Mouse (Mus musculus): ENCODE data around the gene Rps10. TPM values are rescaled to one million over a fixed set of nuclear protein-coding genes. Genes with fewer than 3 reads are reported as not detected.
A peak's percentile ranks its signal among the peaks of the same experiment; 100 is the strongest.
"Not testable (repeated sequence)": the region's sequence is repeated elsewhere in the genome, so short reads cannot be mapped to it uniquely, and the experiment has no call there.

Rps10 gene
- polyA plus RNA-seq, 1 experiment from 2014 or later, result 1,235 TPM

DNA sequence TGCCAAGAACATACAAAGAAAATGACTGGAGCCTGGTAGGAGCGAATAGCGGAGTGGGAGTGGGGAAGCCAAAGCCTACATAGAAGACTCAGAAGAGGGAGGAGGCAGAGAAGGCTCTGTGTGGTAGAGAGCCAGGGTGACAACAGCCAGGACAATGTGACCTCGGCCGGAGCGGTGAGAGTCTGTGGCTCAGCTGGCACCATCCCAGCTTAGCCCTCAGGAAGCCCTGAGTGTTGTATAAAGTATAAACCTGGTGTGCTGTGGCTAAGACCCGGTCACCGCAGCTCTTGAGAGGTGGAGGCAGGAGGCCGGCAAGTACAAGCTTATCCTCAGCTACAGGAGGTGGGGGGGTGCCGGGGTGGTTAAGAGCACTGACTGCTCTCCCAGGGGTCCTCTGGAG is 864 bp upstream of the Rps10 start:
- no peak for ATAC-seq (replicated peaks; ENCODE audit: low FRiP score)
- H3K9ac ChIP-seq (ENCODE audit: low read depth, low read length), result no peak overlapping the region

GRCm38 (mm10) chr17:27635575-27635903 is 930 bp downstream of the Rps10 start:
- peak; percentile 4; the same call in 1 of the 2 replicates for ATAC-seq (replicated peaks; ENCODE audit: low FRiP score)
- H3K4me1 ChIP-seq (replicated peaks; ENCODE audit: control insufficient read depth, insufficient read depth, low read length), result peaks cover 31% of the 10 kb centered on the region
- H3K9ac ChIP-seq (ENCODE audit: low read depth, low read length), result peak overlapping the region; percentile 91
- DNase-seq (ENCODE audit: low spot score); H3K9me3 ChIP-seq (ENCODE audit: control insufficient read depth, low read length); H3K27me3 ChIP-seq (replicated peaks; ENCODE audit: control insufficient read depth, insufficient read depth, low read length): not testable (repeated sequence)
- peak overlapping the region; percentile 75 for H3K4me3 ChIP-seq (ENCODE audit: low read depth, low read length)
- peak overlapping the region; percentile 89 for H3K4me2 ChIP-seq
- H3K36me3 ChIP-seq (ENCODE audit: control insufficient read depth, insufficient read depth, low read length), result peaks cover 34% of the 10 kb centered on the region
- H3K27ac ChIP-seq (ENCODE audit: low read depth, low read length), result peak overlapping the region; percentile 82; the same call in 1 of the 2 replicates
- WGBS, result 38% methylated on average over 9 of the region's 9 CpGs

More for the DNA sequence above, 864 bp upstream of the Rps10 start:
- Histone ChIP-seq H3K4me2 (no peak overlapping the region), H3K9me3 (ENCODE audit: control insufficient read depth, low read length) (no peaks in the 10 kb centered on the region), H3K36me3 (ENCODE audit: control insufficient read depth, insufficient read depth, low read length) (peaks cover 16% of the 10 kb centered on the region), H3K27ac (ENCODE audit: low read depth, low read length) (no peak overlapping the region), H3K27me3 (replicated peaks; ENCODE audit: control insufficient read depth, insufficient read depth, low read length) (no peaks in the 10 kb centered on the region), H3K4me3 (ENCODE audit: low read depth, low read length) (no peak overlapping the region), H3K4me1 (replicated peaks; ENCODE audit: control insufficient read depth, insufficient read depth, low read length) (peaks cover 27% of the 10 kb centered on the region)
- WGBS, result 81% methylated on average over 9 of the region's 9 CpGs
- no peak for DNase-seq (ENCODE audit: low spot score)

- peaks cover 31% of the 10 kb centered on the region for H3K4me1 ChIP-seq (replicated peaks; ENCODE audit: control insufficient read depth, insufficient read depth, low read length)
- H3K27me3 ChIP-seq (replicated peaks; ENCODE audit: control insufficient read depth, insufficient read depth, low read length), result no peaks in the 10 kb centered on the region
- H3K4me2 ChIP-seq, result peak within 1 kb of the TSS; percentile 89
- ATAC-seq (replicated peaks; ENCODE audit: low FRiP score) (peak; percentile 96), DNase-seq (ENCODE audit: low spot score) (peak; percentile 94)
- whole genome bisulfite sequencing, result under 1% methylated on average over 66 of the region's 72 CpGs
- no peaks in the 10 kb centered on the region for H3K9me3 ChIP-seq (ENCODE audit: control insufficient read depth, low read length)
- peak within 1 kb of the TSS; percentile 82 for H3K27ac ChIP-seq (ENCODE audit: low read depth, low read length)
- peak within 1 kb of the TSS; percentile 91 for H3K9ac ChIP-seq (ENCODE audit: low read depth, low read length)
- H3K36me3 ChIP-seq (ENCODE audit: control insufficient read depth, insufficient read depth, low read length), result peaks cover 36% of the 10 kb centered on the region
- peak within 1 kb of the TSS; percentile 75 for H3K4me3 ChIP-seq (ENCODE audit: low read depth, low read length)
Measured at GRCm38 (mm10) chr17:27634871-27635574, 1.4 kb downstream of the Rps10 start, which contains the start of gene RPS10-NUDT3. TSS of gene RPS10-NUDT3 (minus strand) at chr17:27635222.

DNA sequence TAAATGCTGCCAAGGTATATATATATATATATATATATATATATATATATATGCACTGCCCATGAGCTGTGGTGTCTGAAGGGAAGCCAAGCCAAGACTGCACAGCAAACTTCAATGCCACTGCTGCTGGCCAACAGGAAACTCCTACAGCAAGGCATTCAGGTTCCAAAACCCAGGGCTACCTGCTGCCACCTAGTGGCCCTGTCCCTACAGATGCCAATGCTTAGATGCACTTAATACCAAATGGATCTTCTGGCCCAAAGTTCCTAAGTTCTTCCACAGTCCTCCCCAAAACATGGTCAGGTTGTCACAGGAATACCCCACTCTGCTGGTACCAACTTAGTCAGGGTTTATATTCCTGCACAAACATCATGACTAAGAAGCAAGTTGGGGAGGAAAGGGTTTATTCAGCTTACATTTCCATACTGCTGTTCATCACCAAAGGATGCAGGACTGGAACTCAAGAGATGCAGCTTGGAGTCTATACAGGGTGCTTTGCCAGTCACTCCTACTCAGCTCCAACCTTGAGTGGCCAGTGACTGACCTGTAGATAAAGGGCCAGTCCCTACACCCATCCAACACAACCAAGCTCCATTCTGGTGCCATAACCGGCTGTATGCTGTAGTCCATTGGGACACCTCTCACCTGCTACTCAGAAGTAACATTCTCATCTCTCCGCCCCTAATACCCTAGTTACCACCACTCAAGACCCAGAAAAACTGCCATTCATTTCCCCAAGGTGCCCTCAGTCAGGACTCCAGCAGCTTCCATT is 7.0 kb downstream of the Rps10 start:
- peak overlapping the region; percentile 21; the same call in 1 of the 2 replicates for H3K27ac ChIP-seq (ENCODE audit: low read depth, low read length)

GRCm38 (mm10) chr17:27628376-27628775 is 8.1 kb downstream of the Rps10 start:
- 88% methylated on average over 8 of the region's 8 CpGs for WGBS
- H3K4me2 ChIP-seq, result no peak overlapping the region
- H3K4me1 ChIP-seq (replicated peaks; ENCODE audit: control insufficient read depth, insufficient read depth, low read length), result peaks cover 23% of the 10 kb centered on the region
- ATAC-seq (replicated peaks; ENCODE audit: low FRiP score) (no peak), DNase-seq (ENCODE audit: low spot score) (no peak)
- H3K4me3 ChIP-seq (ENCODE audit: low read depth, low read length), result no peak overlapping the region
- H3K36me3 ChIP-seq (ENCODE audit: control insufficient read depth, insufficient read depth, low read length), result peaks cover 31% of the 10 kb centered on the region
- H3K27me3 ChIP-seq (replicated peaks; ENCODE audit: control insufficient read depth, insufficient read depth, low read length), result no peaks in the 10 kb centered on the region
- no peak overlapping the region for H3K9ac ChIP-seq (ENCODE audit: low read depth, low read length)
- H3K9me3 ChIP-seq (ENCODE audit: control insufficient read depth, low read length), result no peaks in the 10 kb centered on the region
- H3K27ac ChIP-seq (ENCODE audit: low read depth, low read length), result no peak overlapping the region

More for the DNA sequence above, 7.0 kb downstream of the Rps10 start:
- Histone ChIP-seq H3K27me3 (replicated peaks; ENCODE audit: control insufficient read depth, insufficient read depth, low read length) (no peaks in the 10 kb centered on the region), H3K36me3 (ENCODE audit: control insufficient read depth, insufficient read depth, low read length) (peaks cover 36% of the 10 kb centered on the region), H3K4me2 (no peak overlapping the region), H3K9me3 (ENCODE audit: control insufficient read depth, low read length) (no peaks in the 10 kb centered on the region), H3K4me3 (ENCODE audit: low read depth, low read length) (no peak overlapping the region), H3K4me1 (replicated peaks; ENCODE audit: control insufficient read depth, insufficient read depth, low read length) (peaks cover 22% of the 10 kb centered on the region), H3K9ac (ENCODE audit: low read depth, low read length) (no peak overlapping the region)
- ATAC-seq (replicated peaks; ENCODE audit: low FRiP score), result peak; percentile 53
- WGBS, result 67% methylated on average over 2 of the region's 2 CpGs
- DNase-seq (ENCODE audit: low spot score), result peak; percentile 65

DNA sequence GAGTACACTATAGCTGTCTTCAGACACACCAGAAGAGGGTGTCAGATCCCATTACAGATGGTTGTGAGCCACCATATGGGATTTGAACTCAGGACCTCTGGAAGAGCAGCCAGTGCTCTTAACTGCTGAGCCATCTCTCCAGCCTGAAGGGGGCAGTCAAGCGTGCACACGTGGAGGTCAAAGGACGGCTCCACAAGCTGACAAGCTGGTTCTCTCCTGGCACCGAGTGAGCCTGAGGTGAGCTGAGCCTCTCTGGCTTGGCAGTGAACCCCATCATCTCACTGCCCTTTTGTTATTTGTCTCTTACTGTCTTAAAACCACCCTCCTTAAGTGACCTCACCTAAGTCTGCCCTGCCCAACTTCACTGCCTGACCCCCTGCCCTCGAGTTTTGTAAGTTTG is 9.0 kb downstream of the Rps10 start:
- WGBS, result 49% methylated on average over 5 of the region's 5 CpGs
- H3K4me2 ChIP-seq, result no peak overlapping the region
- H3K9me3 ChIP-seq (ENCODE audit: control insufficient read depth, low read length), result no peaks in the 10 kb centered on the region
- no peak overlapping the region for H3K4me3 ChIP-seq (ENCODE audit: low read depth, low read length)
- no peak overlapping the region for H3K9ac ChIP-seq (ENCODE audit: low read depth, low read length)
- no peak overlapping the region for H3K27ac ChIP-seq (ENCODE audit: low read depth, low read length)
- DNase-seq (ENCODE audit: low spot score), result no peak
- no peaks in the 10 kb centered on the region for H3K27me3 ChIP-seq (replicated peaks; ENCODE audit: control insufficient read depth, insufficient read depth, low read length)
- peaks cover 22% of the 10 kb centered on the region for H3K36me3 ChIP-seq (ENCODE audit: control insufficient read depth, insufficient read depth, low read length)
- H3K4me1 ChIP-seq (replicated peaks; ENCODE audit: control insufficient read depth, insufficient read depth, low read length), result peaks cover 15% of the 10 kb centered on the region
- ATAC-seq (replicated peaks; ENCODE audit: low FRiP score), result no peak

DNA sequence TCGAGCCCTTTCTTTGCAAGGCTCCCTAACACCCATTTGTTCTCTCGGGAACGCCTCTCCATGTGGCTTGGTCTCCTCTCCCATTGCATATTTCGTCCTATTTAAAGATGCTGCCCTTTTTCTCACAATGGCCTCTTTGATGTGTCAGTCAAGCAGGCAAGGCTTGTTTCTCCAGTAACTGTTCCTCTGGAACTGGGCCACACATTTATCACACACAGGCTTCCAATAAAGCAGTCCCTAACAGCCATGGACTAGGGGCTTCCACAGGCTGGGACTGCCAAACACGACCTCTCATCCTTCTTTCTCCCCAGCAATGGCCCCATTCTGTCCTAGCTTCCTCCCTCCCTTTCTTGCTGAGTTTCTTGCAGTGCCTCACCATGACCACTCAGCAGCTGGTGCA is 9.8 kb downstream of the Rps10 start:
- no peaks in the 10 kb centered on the region for H3K27me3 ChIP-seq (replicated peaks; ENCODE audit: control insufficient read depth, insufficient read depth, low read length)
- peaks cover 14% of the 10 kb centered on the region for H3K36me3 ChIP-seq (ENCODE audit: control insufficient read depth, insufficient read depth, low read length)
- no peak overlapping the region for H3K9ac ChIP-seq (ENCODE audit: low read depth, low read length)
- WGBS, result 53% methylated on average over 5 of the region's 5 CpGs
- H3K4me2 ChIP-seq, result no peak overlapping the region
- H3K27ac ChIP-seq (ENCODE audit: low read depth, low read length), result no peak overlapping the region
- H3K4me3 ChIP-seq (ENCODE audit: low read depth, low read length), result no peak overlapping the region
- peaks cover 11% of the 10 kb centered on the region for H3K4me1 ChIP-seq (replicated peaks; ENCODE audit: control insufficient read depth, insufficient read depth, low read length)
- no peak for ATAC-seq (replicated peaks; ENCODE audit: low FRiP score)
- no peaks in the 10 kb centered on the region for H3K9me3 ChIP-seq (ENCODE audit: control insufficient read depth, low read length)
- no peak for DNase-seq (ENCODE audit: low spot score)

- ATAC-seq (replicated peaks; ENCODE audit: low FRiP score) (no peak), DNase-seq (ENCODE audit: low spot score) (no peak)
- H3K36me3 ChIP-seq (ENCODE audit: control insufficient read depth, insufficient read depth, low read length), result peaks cover 4% of the 10 kb centered on the region
- H3K4me2 ChIP-seq, result no peak overlapping the region
- no peak overlapping the region for H3K27ac ChIP-seq (ENCODE audit: low read depth, low read length)
- H3K27me3 ChIP-seq (replicated peaks; ENCODE audit: control insufficient read depth, insufficient read depth, low read length), result no peaks in the 10 kb centered on the region
- no peaks in the 10 kb centered on the region for H3K9me3 ChIP-seq (ENCODE audit: control insufficient read depth, low read length)
- H3K9ac ChIP-seq (ENCODE audit: low read depth, low read length), result no peak overlapping the region
- peaks cover 19% of the 10 kb centered on the region for H3K4me1 ChIP-seq (replicated peaks; ENCODE audit: control insufficient read depth, insufficient read depth, low read length)
- 49% methylated on average over 7 of the region's 7 CpGs for WGBS
- H3K4me3 ChIP-seq (ENCODE audit: low read depth, low read length), result no peak overlapping the region
Measured at GRCm38 (mm10) chr17:27625455-27626251, 10.8 kb downstream of the Rps10 start.

Measured in liver, embryonic 11.5 days (tissue).